Mouse (Mus musculus) forebrain, embryonic 15.5 days (tissue): ENCODE data around the gene Btbd1. TPM values are rescaled to one million over a fixed set of nuclear protein-coding genes. Genes with fewer than 3 reads are reported as not detected.

ENCODE experiments used
- ATAC-seq: fragments of 200-750 bp; cut with Nextera tagmentation; replicated peaks from 2 replicates; pipeline ENCODE4 v1.8.0; 2017; ENCODE audit warnings: mild to moderate bottlenecking, moderate TSS enrichment, moderate library complexity
- H3K27ac ChIP-seq: fragments of 300-500 bp; sonication (generic); replicated peaks from 2 replicates; pipeline ENCODE4 v1.5.1; 2015; ENCODE audit warnings: mild to moderate bottlenecking, inconsistent platforms
- H3K27me3 ChIP-seq: fragments of 300-500 bp; sonication (generic); 2 replicates; pipeline ENCODE4 v1.6.1; 2015; ENCODE audit warnings: inconsistent platforms
- H3K36me3 ChIP-seq: fragments of 300-500 bp; sonication (generic); 2 replicates; pipeline ENCODE4 v1.6.1; 2015; ENCODE audit warnings: mild to moderate bottlenecking, inconsistent platforms
- H3K4me1 ChIP-seq: fragments of 300-500 bp; sonication (generic); 2 replicates; pipeline ENCODE4 v1.6.1; 2015; ENCODE audit warnings: inconsistent platforms
- H3K4me2 ChIP-seq: fragments of 300-500 bp; sonication (generic); replicated peaks from 2 replicates; pipeline ENCODE4 v1.6.1; 2015; ENCODE audit warnings: mild to moderate bottlenecking, inconsistent platforms
- H3K4me3 ChIP-seq: fragments of 300-500 bp; sonication (generic); 2 replicates; pipeline ENCODE4 v1.5.1; 2015; ENCODE audit warnings: mild to moderate bottlenecking, inconsistent platforms
- H3K9ac ChIP-seq: fragments of 300-500 bp; sonication (generic); replicated peaks from 2 replicates; pipeline ENCODE4 v1.6.1; 2015; ENCODE audit warnings: mild to moderate bottlenecking, inconsistent platforms
- H3K9me3 ChIP-seq: fragments of 300-500 bp; sonication (generic); 2 replicates; pipeline ENCODE4 v1.6.1; 2016; ENCODE audit warnings: inconsistent platforms
- WGBS: fragments of 180-500 bp; shearing (Covaris S2); methylation state at CpG from one replicate; pipeline ENCODE4 v1.1.7; 2015; ENCODE audit warnings: mixed read lengths; 5-methylcytosine and 5-hydroxymethylcytosine counted together
- polyA plus RNA-seq: library from polyadenylated mRNA; unstranded; fragments of >200 nt; fragmentation: Nextera tagmentation; extraction: Ambion mirVana; gene quantifications from 2 replicates; pipeline ENCODE4 v1.2.1, GENCODE M21; 2015

Btbd1 gene
- polyA plus RNA-seq, 1 experiment from 2014 or later: 108 TPM

DNA sequence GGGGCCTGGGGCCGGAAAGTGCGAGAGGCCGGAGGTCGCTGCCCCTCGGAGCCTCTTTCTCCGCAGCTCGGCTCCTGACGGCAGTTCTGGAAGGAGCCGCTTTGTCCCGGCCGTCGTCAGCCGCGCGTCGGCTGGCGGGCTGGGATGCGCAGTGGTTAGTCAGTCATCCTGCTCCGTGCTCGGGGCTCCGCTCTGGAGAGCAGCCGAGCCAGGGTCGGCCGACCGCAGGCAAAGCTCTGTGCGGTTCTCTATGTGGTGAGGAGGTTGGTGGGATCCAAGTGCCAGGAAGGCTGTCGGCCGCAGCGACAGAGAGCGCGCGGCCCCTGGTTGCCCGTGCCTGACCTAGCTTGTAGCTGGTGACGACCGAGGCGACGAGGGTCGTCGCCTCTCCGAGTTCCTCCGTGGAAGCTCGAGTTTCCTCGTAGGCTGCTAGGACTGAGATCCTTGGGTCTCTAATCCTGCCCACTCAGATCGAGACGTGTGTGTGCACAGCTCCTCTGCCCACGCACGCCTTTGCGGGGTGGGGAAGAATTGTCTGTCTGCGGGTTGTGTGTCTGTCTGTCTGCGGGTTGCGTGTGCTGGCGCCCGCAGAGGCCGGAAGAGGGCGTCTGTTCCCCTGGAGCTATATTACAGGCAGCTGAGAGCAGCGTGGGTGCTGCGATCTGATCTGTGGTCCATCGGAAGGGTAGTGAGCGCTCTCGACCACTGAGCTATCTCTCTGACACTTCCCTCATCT, 66.0 kb downstream of the Btbd1 start:
- Histone ChIP-seq H3K27me3 (no peaks in the 10 kb centered on the region), H3K9me3 (no peaks in the 10 kb centered on the region), H3K27ac (peak overlapping the region; percentile 86), H3K4me1 (peaks cover 25% of the 10 kb centered on the region), H3K4me2 (peak overlapping the region; percentile 64), H3K4me3 (peak overlapping the region; percentile 74), H3K9ac (peak overlapping the region; percentile 80), H3K36me3 (no peaks in the 10 kb centered on the region)
- WGBS: 2% methylated on average over 60 of the region's 60 CpGs
- ATAC-seq: peak; percentile 78

DNA sequence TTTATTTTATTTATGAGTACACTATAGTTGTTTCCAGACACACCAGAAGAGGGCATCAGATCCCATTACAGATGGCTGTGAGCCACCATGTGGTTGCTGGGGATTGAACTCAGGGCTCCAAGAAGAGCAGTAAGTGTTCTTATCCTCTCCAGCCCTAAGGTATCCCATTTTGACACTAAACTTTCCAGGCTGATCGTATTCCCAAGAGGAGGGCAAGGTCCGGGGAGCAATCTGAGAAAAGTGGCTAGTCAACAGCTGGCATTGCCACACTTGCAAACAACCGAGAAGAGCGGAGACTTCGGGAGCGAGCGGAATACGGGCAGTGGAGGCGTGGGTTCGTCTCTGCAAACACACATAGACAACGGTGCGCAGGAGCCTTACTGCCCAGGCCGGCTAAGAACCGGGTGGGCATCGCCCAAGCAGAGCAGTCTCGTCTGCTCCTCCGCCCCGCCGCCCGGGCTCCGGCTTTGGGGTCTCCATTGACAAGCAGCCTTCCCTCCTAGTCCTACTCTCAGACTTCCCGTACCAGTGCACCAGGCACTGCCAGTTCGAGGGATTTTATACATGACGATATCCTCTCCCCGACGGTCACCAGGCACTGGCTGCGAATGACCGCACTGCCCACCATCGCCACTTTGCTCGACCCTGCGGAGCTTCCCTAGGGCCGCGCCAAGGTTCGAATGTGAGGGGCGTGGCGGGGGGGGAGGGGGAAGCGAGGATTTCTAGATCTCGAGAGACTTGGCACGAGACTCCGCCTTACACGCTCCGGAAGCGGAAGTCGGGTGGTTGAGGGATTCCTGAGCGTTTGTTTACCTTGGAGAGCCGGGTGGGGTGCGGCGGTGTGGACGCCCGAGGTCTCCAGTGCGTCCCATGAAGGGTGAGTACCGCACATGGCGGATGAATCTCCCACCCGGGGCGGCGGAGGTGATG, 66.8 kb downstream of the Btbd1 start, which contains the start of gene Ramac:
TSS of gene Ramac (plus strand) at position 746 of the 930 bp plus-strand sequence.
- ATAC-seq: peak; percentile 96
- H3K4me3 ChIP-seq: peak within 1 kb of the TSS; percentile 74
- H3K27me3 ChIP-seq: no peaks in the 10 kb centered on the region
- H3K27ac ChIP-seq: peak within 1 kb of the TSS; percentile 86
- no peaks in the 10 kb centered on the region for H3K36me3 ChIP-seq
- peak within 1 kb of the TSS; percentile 80 for H3K9ac ChIP-seq
- peak within 1 kb of the TSS; percentile 64 for H3K4me2 ChIP-seq
- under 1% methylated on average over 56 of the region's 56 CpGs for WGBS
- peaks cover 25% of the 10 kb centered on the region for H3K4me1 ChIP-seq
- no peaks in the 10 kb centered on the region for H3K9me3 ChIP-seq

DNA sequence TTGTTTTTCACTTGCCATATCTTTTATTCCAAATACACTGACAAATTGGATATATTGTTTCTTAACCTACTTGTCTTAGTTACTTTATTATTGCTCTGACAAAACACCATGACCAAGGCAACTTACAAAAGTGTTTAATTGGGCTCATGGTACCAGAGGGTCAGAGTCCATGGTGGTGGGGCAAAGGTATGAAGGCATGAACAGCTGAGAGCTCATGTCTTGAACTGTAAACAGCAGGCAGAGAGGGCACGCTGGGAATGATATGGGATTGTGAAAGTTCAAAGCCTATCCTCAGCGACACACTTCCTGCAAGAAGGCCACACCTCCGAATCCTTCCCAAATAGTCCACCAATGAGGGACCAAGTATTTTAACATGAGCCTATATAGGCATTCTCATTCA, 81.3 kb downstream of the Btbd1 start:
- H3K4me3 ChIP-seq: no peak overlapping the region
- no peaks in the 10 kb centered on the region for H3K36me3 ChIP-seq
- H3K9ac ChIP-seq: no peak overlapping the region
- H3K4me1 ChIP-seq: no peaks in the 10 kb centered on the region
- H3K9me3 ChIP-seq: no peaks in the 10 kb centered on the region
- no peak overlapping the region for H3K4me2 ChIP-seq
- no peak for ATAC-seq
- WGBS: 90% methylated on average over 3 of the region's 3 CpGs
- no peak overlapping the region for H3K27ac ChIP-seq
- H3K27me3 ChIP-seq: no peaks in the 10 kb centered on the region

- WGBS: 74% methylated on average over 4 of the region's 4 CpGs
Observed at GRCm38 (mm10) chr7:81744145-81744544, 85.1 kb downstream of the Btbd1 start.

More at GRCm38 (mm10) chr7:81744145-81744544, 85.1 kb downstream of the Btbd1 start:
- H3K4me2 ChIP-seq: no peak overlapping the region
- no peak overlapping the region for H3K4me3 ChIP-seq
- H3K9me3 ChIP-seq: no peaks in the 10 kb centered on the region
- no peak overlapping the region for H3K9ac ChIP-seq
- no peaks in the 10 kb centered on the region for H3K27me3 ChIP-seq
- no peak overlapping the region for H3K27ac ChIP-seq
- H3K36me3 ChIP-seq: no peaks in the 10 kb centered on the region
- ATAC-seq: no peak
- no peaks in the 10 kb centered on the region for H3K4me1 ChIP-seq

Other genes starting within 250 kb of the Btbd1 start
- 25.0 and 25.9 TPM in 2 replicates for gene Homer2, start 121.9 kb downstream of the Btbd1 start, polyA plus RNA-seq
- gene Ramac, start 66.5 kb downstream of the Btbd1 start, polyA plus RNA-seq: 157 and 166 TPM in 2 replicates
- gene 3110040N11Rik, start 40.0 kb downstream of the Btbd1 start, polyA plus RNA-seq: 51.6 and 52.2 TPM in 2 replicates
- not detected in 2 replicates for gene Gm10160, start 26.4 kb upstream of the Btbd1 start, polyA plus RNA-seq
- 7.1 and 7.6 TPM in 2 replicates for gene Tm6sf1, start 29.6 kb upstream of the Btbd1 start, polyA plus RNA-seq
- 56.7 and 60.7 TPM in 2 replicates for gene Hdgfl3, start 105.0 kb upstream of the Btbd1 start, polyA plus RNA-seq
- 0.04 and 0.05 TPM in 2 replicates for gene Bnc1, start 162.9 kb upstream of the Btbd1 start, polyA plus RNA-seq